11 mouse cellular contexts compared by ENCODE assay signal in the genomic region with DNA sequence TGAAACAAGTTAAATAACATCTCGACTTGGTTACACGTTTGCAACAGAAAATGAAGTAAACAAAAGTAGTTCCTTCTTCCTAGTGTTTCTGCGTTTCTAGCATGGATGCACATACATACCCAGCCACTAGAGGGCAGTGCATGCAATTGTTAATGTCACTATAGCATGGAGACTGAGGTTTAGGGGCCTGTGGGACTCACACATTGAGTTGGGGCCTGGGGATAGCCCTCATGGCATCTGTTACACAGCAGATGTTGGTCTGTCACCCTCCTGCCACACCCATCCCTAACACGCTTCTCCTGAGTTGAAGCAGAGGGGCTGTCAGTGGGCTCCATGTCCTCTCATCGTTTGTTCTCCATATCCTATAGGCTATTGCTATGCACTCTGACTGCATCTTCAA. TPM values are rescaled to one million over a fixed set of nuclear protein-coding genes. Genes with fewer than 3 reads are reported as not detected.
DNase-seq lines count a peak whose midpoint lies in the region; ATAC-seq and TF ChIP-seq lines count a peak whose summit lies in the region.
"Had no signal": no experiment of that assay in that cellular context is flagged by ENCODE, and none has a peak within 500 bp of the region (broad histone marks: within the 10 kb centered on the region; RNA-seq: fewer than 3 reads in every experiment).

No protein-coding gene starts in this region.

- no peak for ATAC-seq in liver, embryonic 12.5 days
- ATAC-seq in common myeloid progenitor, adult 5-6 weeks (replicated peaks; ENCODE audit: low read depth, poor library complexity, severe bottlenecking) = peak; percentile 66
- ATAC-seq in midbrain, embryonic 11.5 days (ENCODE audit: low FRiP score) = no peak
- ATAC-seq: intestine, embryonic 16.5 days; Patski had no signal

- no peak overlapping the region for H3K4me2 ChIP-seq in liver, embryonic 12.5 days
- H3K4me2 ChIP-seq in midbrain, embryonic 11.5 days = no peak overlapping the region

- no peaks in the 10 kb centered on the region for H3K4me1 ChIP-seq in liver, adult 2 months (ENCODE audit: control insufficient read depth, insufficient read depth, low read length)
- no peaks in the 10 kb centered on the region for H3K4me1 ChIP-seq in liver, embryonic 12.5 days
- H3K4me1 ChIP-seq in midbrain, embryonic 11.5 days (ENCODE audit: control insufficient read depth, insufficient read depth, low read length) = peaks cover 4% of the 10 kb centered on the region; the same call in 1 of the 2 replicates

- no peak overlapping the region for H3K27ac ChIP-seq in liver, adult 2 months (replicated peaks; ENCODE audit: insufficient read depth, low read depth, low read length)
- H3K27ac ChIP-seq in liver, embryonic 12.5 days = no peak overlapping the region
- no peak overlapping the region for H3K27ac ChIP-seq in midbrain, embryonic 11.5 days (ENCODE audit: low read depth, low read length)

- WGBS in liver, adult 2 months = 47% methylated on average over 5 of the region's 5 CpGs
- 41% methylated on average over 5 of the region's 5 CpGs for WGBS in liver, embryonic 12.5 days (ENCODE audit: insufficient replicate concordance)
- 73% methylated on average over 5 of the region's 5 CpGs for WGBS in midbrain, embryonic 11.5 days

- no peak overlapping the region for H3K9ac ChIP-seq in liver, adult 2 months (ENCODE audit: low read depth, low read length)
- H3K9ac ChIP-seq in liver, embryonic 12.5 days = no peak overlapping the region
- no peak overlapping the region for H3K9ac ChIP-seq in midbrain, embryonic 11.5 days (ENCODE audit: low read length)

- H3K79me2 ChIP-seq in liver, adult 2 months (ENCODE audit: control insufficient read depth, insufficient read depth, low read length) = no peaks in the 10 kb centered on the region

- 0 out of 2 replicates have a peak, but pooled peaks have one; percentile 17 for TF ChIP-seq CTCF in liver, adult 2 months (IDR thresholded peaks at IDR 0.05; ENCODE audit: low read depth, low read length)

- DNase-seq in embryo, embryonic 10 days (ENCODE audit: low spot score) = peak; percentile 65
- DNase-seq in embryo, embryonic 9.5 days (ENCODE audit: extremely low spot score) = no peak
- DNase-seq in liver, adult 2 months (ENCODE audit: extremely low read depth, low read depth, low spot score) = peak; percentile 30
- peak; percentile 42 for DNase-seq in retina, postnatal 1 day
- DNase-seq in ovary, postnatal 10 days (ENCODE audit: low spot score) = no peak
- DNase-seq in midbrain, embryonic 11.5 days (ENCODE audit: low spot score, missing footprints) = no peak
- DNase-seq: right cerebral cortex, adult 18-20 months had no signal

- no peaks in the 10 kb centered on the region for H3K27me3 ChIP-seq in liver, adult 2 months (ENCODE audit: control insufficient read depth, insufficient read depth, low read length)
- H3K27me3 ChIP-seq in liver, embryonic 12.5 days (replicated peaks) = peaks cover 14% of the 10 kb centered on the region
- H3K27me3 ChIP-seq in midbrain, embryonic 11.5 days (ENCODE audit: control insufficient read depth, insufficient read depth, low read length) = no peaks in the 10 kb centered on the region
- H3K27me3 ChIP-seq: Patski had no signal

- H3K4me3 ChIP-seq in liver, adult 2 months (ENCODE audit: insufficient read depth, low read depth, low read length) = no peak overlapping the region
- no peak overlapping the region for H3K4me3 ChIP-seq in liver, embryonic 12.5 days
- no peak overlapping the region for H3K4me3 ChIP-seq in midbrain, embryonic 11.5 days (ENCODE audit: low read depth, low read length)

- no peaks in the 10 kb centered on the region for H3K9me3 ChIP-seq in liver, embryonic 12.5 days (replicated peaks)
- no peaks in the 10 kb centered on the region for H3K9me3 ChIP-seq in midbrain, embryonic 11.5 days (ENCODE audit: control insufficient read depth, low read length)

- H3K36me3 ChIP-seq in liver, adult 2 months (ENCODE audit: control insufficient read depth, insufficient read depth, low read length) = no peaks in the 10 kb centered on the region
- no peaks in the 10 kb centered on the region for H3K36me3 ChIP-seq in liver, embryonic 12.5 days
- H3K36me3 ChIP-seq in midbrain, embryonic 11.5 days (ENCODE audit: control insufficient read depth, insufficient read depth, low read length) = no peaks in the 10 kb centered on the region

- no peak for TF ChIP-seq POLR2A in liver, adult 2 months (IDR thresholded peaks at IDR 0.05; ENCODE audit: extremely low read depth, insufficient read depth, low read length)

RNA-seq across cellular contexts. Expression of gene Adcyap1r1, which starts 9.4 kb away (rescaled TPM):
- 0.74 and 2.3 TPM in 2 replicates for total RNA-seq in liver, adult 2 months (2014; rRNA removed)
- 0.75 and 0.78 TPM in 2 replicates for polyA plus RNA-seq in liver, adult 2 months (2012; rRNA removed)
- 0.12 and 0.24 TPM in 2 replicates for polyA plus RNA-seq in liver, embryonic 12.5 days (2016; fragmentation: Nextera tagmentation; extraction: Ambion mirVana)
- total RNA-seq in common myeloid progenitor, adult 5-6 weeks (2017) = not detected in 2 replicates
- polyA plus RNA-seq in midbrain, embryonic 11.5 days (2014; fragmentation: Nextera tagmentation; extraction: Ambion mirVana) = 17.6 and 20.4 TPM in 2 replicates

Comparison
In these comparisons a context has a peak if more than half of its experiments do, and no peak if none do; other contexts are left out.
1. DNase-seq: peak in embryo, embryonic 10 days (single experiment), liver, adult 2 months (single experiment) and retina, postnatal 1 day (single experiment); none in embryo, embryonic 9.5 days (single experiment), ovary, postnatal 10 days (single experiment) and midbrain, embryonic 11.5 days (single experiment).
2. RNA of gene Adcyap1r1, which starts 9.4 kb away (polyA plus RNA-seq): 17.6 to 20.4 TPM in midbrain, embryonic 11.5 days; 0.75 to 0.78 TPM in liver, adult 2 months and 0.12 to 0.24 TPM in liver, embryonic 12.5 days; every median in the first group is over 10 times any median in the second.